Mouse (Mus musculus): ENCODE data around the gene Unc45b. TPM values are rescaled to one million over a fixed set of nuclear protein-coding genes. Genes with fewer than 3 reads are reported as not detected.
A peak's percentile ranks its signal among the peaks of the same experiment; 100 is the strongest.

Unc45b gene
- polyA plus RNA-seq, 1 experiment, result 3.3 TPM

DNA sequence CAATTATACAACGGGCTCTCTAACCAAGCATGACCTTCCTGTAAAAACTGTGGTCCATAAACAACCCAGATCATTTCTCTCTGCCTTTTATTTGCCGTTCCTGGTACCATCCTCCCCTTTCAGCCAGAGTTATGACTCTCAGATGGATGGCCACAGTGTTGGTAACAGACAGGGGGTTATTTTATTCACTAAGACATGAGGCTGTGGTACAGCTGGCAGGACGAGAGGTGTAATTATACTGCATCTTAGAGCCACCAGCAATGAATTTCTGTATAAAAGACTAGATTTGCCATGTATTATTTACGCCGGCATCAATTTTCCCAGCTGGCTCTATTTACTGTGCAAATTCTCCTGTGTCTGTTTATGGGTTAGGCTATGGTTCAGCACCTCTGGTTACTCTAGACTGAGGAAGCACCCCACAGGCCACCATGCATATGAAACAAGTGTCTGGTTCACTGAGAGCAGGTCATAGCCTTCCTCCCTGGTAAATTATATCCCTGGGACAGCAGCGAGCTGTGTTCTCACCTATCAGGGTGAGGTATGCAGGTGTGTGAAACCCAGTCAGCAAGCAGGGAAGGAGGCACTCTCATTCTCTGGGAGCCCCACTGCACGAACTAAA is 32.5 kb upstream of the Unc45b start:
- no peaks in the 10 kb centered on the region for H3K36me3 ChIP-seq (ENCODE audit: control insufficient read depth, insufficient read depth, low read length)
- no peak overlapping the region for H3K27ac ChIP-seq (ENCODE audit: control insufficient read depth, insufficient read depth, low read depth, low read length)
- no peak overlapping the region for H3K4me3 ChIP-seq (ENCODE audit: control insufficient read depth, low read depth, low read length)
- H3K27me3 ChIP-seq (ENCODE audit: control insufficient read depth, insufficient read depth, low read length), result no peaks in the 10 kb centered on the region
- TF ChIP-seq POLR2A (IDR thresholded peaks at IDR 0.05; ENCODE audit: control insufficient read depth, low read depth, low read length) (no peak), CTCF (IDR thresholded peaks at IDR 0.05; ENCODE audit: control insufficient read depth, insufficient read depth, insufficient replicate concordance, low read depth, low read length) (no peak)
- no peaks in the 10 kb centered on the region for H3K4me1 ChIP-seq (ENCODE audit: control insufficient read depth, insufficient read depth, low read length)

DNA sequence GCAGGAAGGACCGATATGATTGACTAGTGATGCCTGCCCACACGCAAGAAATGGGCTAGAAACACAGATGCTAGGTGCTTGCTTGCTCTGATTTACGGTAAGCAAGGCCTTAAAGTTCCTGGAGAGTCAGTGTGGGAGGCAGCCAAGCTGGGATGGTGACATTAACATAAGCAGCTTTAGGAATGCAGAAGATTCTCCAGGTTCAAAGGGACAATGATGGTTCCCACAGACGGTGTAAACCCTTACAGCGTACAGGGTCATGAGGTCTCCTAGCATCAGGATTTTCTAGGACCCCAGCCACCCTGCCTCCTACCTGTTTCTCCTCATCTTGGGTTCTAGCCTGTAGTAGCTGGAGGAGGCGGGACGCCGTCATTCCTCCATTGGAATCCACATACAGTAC is 27.2 kb upstream of the Unc45b start:
- H3K27me3 ChIP-seq (ENCODE audit: control insufficient read depth, insufficient read depth, low read length), result no peaks in the 10 kb centered on the region

DNA sequence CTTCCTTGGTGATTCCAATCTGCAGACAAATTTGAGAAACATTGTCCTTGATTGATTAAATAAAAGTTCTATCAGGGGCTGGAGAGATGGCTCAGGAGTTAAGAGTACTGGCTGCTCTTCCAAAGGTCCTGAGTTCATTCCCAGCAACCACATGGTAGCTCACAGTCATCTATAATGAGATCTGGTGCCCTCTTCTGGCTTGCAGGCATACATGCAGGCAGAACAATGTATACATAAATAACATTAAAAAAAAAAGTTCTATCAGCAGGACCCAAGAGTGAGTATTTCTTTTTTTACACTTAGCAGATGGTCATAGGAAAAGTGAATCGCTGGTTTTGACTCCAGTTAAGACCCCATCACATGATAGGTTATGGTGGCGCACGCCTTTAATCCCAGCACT is 23.8 kb upstream of the Unc45b start:
- no peak overlapping the region for H3K4me3 ChIP-seq (ENCODE audit: control insufficient read depth, low read depth, low read length)
- no peaks in the 10 kb centered on the region for H3K36me3 ChIP-seq (ENCODE audit: control insufficient read depth, insufficient read depth, low read length)
- peaks cover 2% of the 10 kb centered on the region; the same call in 1 of the 2 replicates for H3K4me1 ChIP-seq (ENCODE audit: control insufficient read depth, insufficient read depth, low read length)
- no peaks in the 10 kb centered on the region for H3K27me3 ChIP-seq (ENCODE audit: control insufficient read depth, insufficient read depth, low read length)
- no peak overlapping the region for H3K27ac ChIP-seq (ENCODE audit: control insufficient read depth, insufficient read depth, low read depth, low read length)
- TF ChIP-seq POLR2A (IDR thresholded peaks at IDR 0.05; ENCODE audit: control insufficient read depth, low read depth, low read length), result no peak
- no peak for TF ChIP-seq CTCF (IDR thresholded peaks at IDR 0.05; ENCODE audit: control insufficient read depth, insufficient read depth, insufficient replicate concordance, low read depth, low read length)

More for the DNA sequence above, 27.2 kb upstream of the Unc45b start:
- H3K4me3 ChIP-seq (ENCODE audit: control insufficient read depth, low read depth, low read length), result no peak overlapping the region
- H3K36me3 ChIP-seq (ENCODE audit: control insufficient read depth, insufficient read depth, low read length), result no peaks in the 10 kb centered on the region
- H3K27ac ChIP-seq (ENCODE audit: control insufficient read depth, insufficient read depth, low read depth, low read length), result no peak overlapping the region
- H3K4me1 ChIP-seq (ENCODE audit: control insufficient read depth, insufficient read depth, low read length), result no peaks in the 10 kb centered on the region
- TF ChIP-seq CTCF (IDR thresholded peaks at IDR 0.05; ENCODE audit: control insufficient read depth, insufficient read depth, insufficient replicate concordance, low read depth, low read length) (no peak), POLR2A (IDR thresholded peaks at IDR 0.05; ENCODE audit: control insufficient read depth, low read depth, low read length) (no peak)

DNA sequence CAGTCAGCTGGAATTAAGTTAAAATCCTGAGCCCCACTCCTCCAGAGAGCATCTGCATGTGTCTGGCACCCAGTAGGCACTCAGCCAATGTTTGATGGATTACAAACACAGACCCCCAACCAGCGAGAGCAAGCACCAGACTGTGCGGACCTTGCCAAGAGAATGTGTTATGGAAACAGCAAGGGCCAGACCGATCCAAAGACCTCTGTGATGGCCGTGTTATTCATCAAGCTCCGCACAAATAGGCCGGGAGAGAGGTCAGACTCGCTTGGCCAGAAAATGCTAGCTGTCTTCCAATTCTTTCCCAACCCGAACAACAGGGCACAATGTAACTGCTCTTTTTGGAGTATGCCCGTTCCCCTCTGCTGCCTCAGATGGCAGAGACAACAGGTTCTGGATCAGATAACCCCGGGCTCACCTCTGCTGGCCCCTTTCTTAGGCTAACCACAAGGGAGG is 21.8 kb upstream of the Unc45b start:
- Histone ChIP-seq H3K27me3 (ENCODE audit: control insufficient read depth, insufficient read depth, low read length) (no peaks in the 10 kb centered on the region), H3K27ac (ENCODE audit: control insufficient read depth, insufficient read depth, low read depth, low read length) (no peak overlapping the region; the same call in 1 of the 2 replicates), H3K36me3 (ENCODE audit: control insufficient read depth, insufficient read depth, low read length) (no peaks in the 10 kb centered on the region), H3K4me1 (ENCODE audit: control insufficient read depth, insufficient read depth, low read length) (peaks cover 2% of the 10 kb centered on the region; the same call in 1 of the 2 replicates), H3K4me3 (ENCODE audit: control insufficient read depth, low read depth, low read length) (peak overlapping the region; percentile 16)
- TF ChIP-seq CTCF (IDR thresholded peaks at IDR 0.05; ENCODE audit: control insufficient read depth, insufficient read depth, insufficient replicate concordance, low read depth, low read length) (no peak), POLR2A (IDR thresholded peaks at IDR 0.05; ENCODE audit: control insufficient read depth, low read depth, low read length) (no peak)

DNA sequence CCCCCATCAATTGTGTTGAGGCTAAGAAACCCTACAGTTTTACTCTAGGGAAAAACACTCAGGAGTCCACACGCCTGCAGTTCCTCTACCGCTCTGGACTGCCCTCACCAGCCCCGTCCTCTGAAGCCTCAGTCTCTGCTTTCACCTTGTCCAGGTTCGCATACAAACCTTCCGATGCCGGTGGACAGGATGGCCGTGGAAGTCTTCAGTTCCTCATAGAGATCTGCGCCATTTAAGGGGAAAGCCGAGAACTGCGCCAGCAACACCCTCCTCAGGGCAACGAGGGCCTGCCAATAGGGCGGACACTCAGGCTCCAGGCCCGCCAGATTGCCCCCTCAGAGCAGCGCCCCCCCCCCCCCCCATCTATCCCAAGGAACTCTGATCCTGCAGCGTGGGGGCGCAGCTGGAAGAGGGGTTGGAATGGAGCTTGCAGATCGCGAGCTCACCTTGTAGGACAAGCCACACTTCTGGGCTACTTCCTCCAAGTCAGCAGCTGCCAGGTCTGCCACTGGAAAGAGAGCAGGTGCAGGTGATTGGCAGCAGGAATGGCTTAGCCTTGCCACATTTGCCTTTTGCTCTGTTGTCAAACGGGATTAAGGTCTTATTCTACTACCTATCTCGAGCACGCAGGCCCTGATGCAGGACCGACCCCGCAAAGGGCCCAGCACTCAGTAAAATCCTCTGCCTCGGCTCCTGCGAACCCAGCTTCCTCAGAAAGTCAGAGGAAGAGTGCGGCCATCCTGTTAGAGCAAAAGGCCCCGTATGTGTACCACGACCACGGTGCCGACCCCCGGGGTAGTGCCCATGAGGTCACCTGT is 20.6 kb upstream of the Unc45b start:
- TF ChIP-seq POLR2A (IDR thresholded peaks at IDR 0.05; ENCODE audit: control insufficient read depth, low read depth, low read length) (no peak), CTCF (IDR thresholded peaks at IDR 0.05; ENCODE audit: control insufficient read depth, insufficient read depth, insufficient replicate concordance, low read depth, low read length) (no peak)
- H3K27me3 ChIP-seq (ENCODE audit: control insufficient read depth, insufficient read depth, low read length), result no peaks in the 10 kb centered on the region
- peak overlapping the region; percentile 85 for H3K4me3 ChIP-seq (ENCODE audit: control insufficient read depth, low read depth, low read length)
- H3K36me3 ChIP-seq (ENCODE audit: control insufficient read depth, insufficient read depth, low read length), result no peaks in the 10 kb centered on the region
- H3K4me1 ChIP-seq (ENCODE audit: control insufficient read depth, insufficient read depth, low read length), result peaks cover 2% of the 10 kb centered on the region; the same call in 1 of the 2 replicates
- H3K27ac ChIP-seq (ENCODE audit: control insufficient read depth, insufficient read depth, low read depth, low read length), result peak overlapping the region; percentile 1; the same call in 1 of the 2 replicates

DNA sequence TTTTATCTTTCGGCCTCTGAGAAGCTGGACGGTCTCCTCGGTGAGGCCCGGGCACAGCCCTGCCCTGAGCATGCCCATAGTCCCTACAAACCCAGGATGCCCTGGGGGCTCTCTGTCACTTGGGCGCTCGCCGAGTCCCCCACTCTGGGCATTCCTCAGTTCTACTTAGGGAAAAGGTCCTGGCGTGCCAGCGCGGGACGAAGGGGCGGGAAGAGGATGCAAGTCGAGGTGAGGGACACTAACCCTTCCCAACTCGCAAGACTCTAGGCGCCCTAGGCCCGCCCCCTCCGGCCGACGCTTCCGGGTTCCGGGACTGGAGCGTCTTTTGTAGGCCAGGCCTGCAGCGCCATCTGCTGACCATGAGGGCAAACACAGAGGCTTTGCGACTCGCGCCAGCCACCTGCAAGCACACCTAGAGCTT is 20.0 kb upstream of the Unc45b start, which contains the start of gene Rad51d:
Gene Rad51d (minus strand): TSS at position 273 of the 421 bp plus-strand sequence.
- no peaks in the 10 kb centered on the region for H3K36me3 ChIP-seq (ENCODE audit: control insufficient read depth, insufficient read depth, low read length)
- peak within 1 kb of the TSS; percentile 1; the same call in 1 of the 2 replicates for H3K27ac ChIP-seq (ENCODE audit: control insufficient read depth, insufficient read depth, low read depth, low read length)
- peak within 1 kb of the TSS; percentile 85 for H3K4me3 ChIP-seq (ENCODE audit: control insufficient read depth, low read depth, low read length)
- peaks cover 2% of the 10 kb centered on the region; the same call in 1 of the 2 replicates for H3K4me1 ChIP-seq (ENCODE audit: control insufficient read depth, insufficient read depth, low read length)
- peak; percentile 78 for TF ChIP-seq POLR2A (IDR thresholded peaks at IDR 0.05; ENCODE audit: control insufficient read depth, low read depth, low read length)
- TF ChIP-seq CTCF (IDR thresholded peaks at IDR 0.05; ENCODE audit: control insufficient read depth, insufficient read depth, insufficient replicate concordance, low read depth, low read length), result peak; percentile 92; the same call in 1 of the 2 replicates
- H3K27me3 ChIP-seq (ENCODE audit: control insufficient read depth, insufficient read depth, low read length), result no peaks in the 10 kb centered on the region

DNA sequence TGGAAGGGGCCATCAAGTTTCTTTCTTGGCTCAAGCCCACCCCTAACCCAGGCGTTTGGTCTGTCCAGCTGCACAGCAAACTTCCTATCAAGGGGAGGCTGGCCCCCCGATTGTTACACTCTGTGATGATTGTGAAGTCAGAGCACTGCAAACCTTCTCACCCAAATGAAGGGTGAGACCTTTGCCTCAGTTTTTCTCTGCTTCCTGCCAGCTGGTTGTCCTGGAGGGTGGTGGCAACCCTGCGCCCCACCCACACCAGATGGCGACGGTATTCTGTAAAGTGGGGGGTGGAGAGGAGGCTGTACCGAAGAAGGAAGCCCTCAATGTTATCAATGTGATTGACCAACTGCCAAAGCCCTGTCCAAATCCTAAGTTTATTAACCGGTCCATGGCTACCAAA is 18.4 kb upstream of the Unc45b start, which contains the start of gene Fndc8:
Gene Fndc8 (plus strand): TSS at position 189 of the 400 bp plus-strand sequence.
- Histone ChIP-seq H3K27ac (ENCODE audit: control insufficient read depth, insufficient read depth, low read depth, low read length) (no peak within 1 kb of the TSS), H3K4me3 (ENCODE audit: control insufficient read depth, low read depth, low read length) (peak within 1 kb of the TSS; percentile 71)
- TF ChIP-seq CTCF (IDR thresholded peaks at IDR 0.05; ENCODE audit: control insufficient read depth, insufficient read depth, insufficient replicate concordance, low read depth, low read length) (no peak), POLR2A (IDR thresholded peaks at IDR 0.05; ENCODE audit: control insufficient read depth, low read depth, low read length) (peak; percentile 53; the same call in 1 of the 2 replicates)

More for the DNA sequence above, 18.4 kb upstream of the Unc45b start, which contains the start of gene Fndc8:
- Histone ChIP-seq H3K27me3 (ENCODE audit: control insufficient read depth, insufficient read depth, low read length) (no peaks in the 10 kb centered on the region), H3K36me3 (ENCODE audit: control insufficient read depth, insufficient read depth, low read length) (no peaks in the 10 kb centered on the region), H3K4me1 (ENCODE audit: control insufficient read depth, insufficient read depth, low read length) (peaks cover 2% of the 10 kb centered on the region; the same call in 1 of the 2 replicates)

Measured in testis, adult 2 months (tissue).